Mouse (Mus musculus) CH12.LX (cell line): ENCODE data around the gene Cfap206. TPM values are rescaled to one million over a fixed set of nuclear protein-coding genes. Genes with fewer than 3 reads are reported as not detected.

Source experiments
- DNase-seq: peaks from one replicate; pipeline ENCODE4 v3.0.0-alpha.2; 2013; ENCODE audit errors: extremely low read depth
- H3K27ac ChIP-seq: 2 replicates; pipeline ENCODE4 v1.5.1; 2012; ENCODE audit warnings: low read depth, mild to moderate bottlenecking, control low read depth, moderate library complexity; ENCODE audit not compliant: insufficient read depth
- H3K27me3 ChIP-seq: replicated peaks from 2 replicates; pipeline ENCODE3; 2012; ENCODE audit warnings: inconsistent platforms
- H3K36me3 ChIP-seq, 2 experiments: replicated peaks in 1 of 2; 2 replicates each; pipeline versions ENCODE3 to v1.6.1; 2012; ENCODE audit warnings: inconsistent platforms in 1 of 2, low read length in 1 of 2, mild to moderate bottlenecking in 1 of 2, mixed read lengths in 1 of 2, moderate library complexity in 1 of 2; ENCODE audit not compliant: control insufficient read depth in 1 of 2, insufficient read depth in 1 of 2
- H3K4me1 ChIP-seq, 2 experiments: 2 replicates each; pipeline ENCODE4 v1.6.1; 2012; ENCODE audit warnings: inconsistent platforms in 1 of 2, moderate library complexity in 1 of 2; ENCODE audit not compliant: insufficient read depth in 2 of 2, control insufficient read depth in 1 of 2
- H3K4me2 ChIP-seq: 2 replicates; pipeline ENCODE4 v1.6.1; 2012; ENCODE audit warnings: low read depth, mild to moderate bottlenecking, control low read depth; ENCODE audit not compliant: poor library complexity, insufficient read depth, severe bottlenecking
- H3K4me3 ChIP-seq, 3 experiments: fragments of 150-350 bp in 1 of 3; sonication (generic) in 1 of 3; replicated peaks in 1 of 3; 2 replicates each; pipeline versions ENCODE3 to v1.5.1; 2011 to 2012; ENCODE audit warnings: low read depth in 2 of 3, low read length in 2 of 3, mild to moderate bottlenecking in 2 of 3, moderate library complexity in 2 of 3, control low read depth in 1 of 3, improper control_type of control experiment in 1 of 3, inconsistent platforms in 1 of 3, mixed read lengths in 1 of 3; ENCODE audit not compliant: poor library complexity in 1 of 3
- H3K79me2 ChIP-seq: replicated peaks from 2 replicates; pipeline ENCODE4 v1.6.1; 2012; ENCODE audit warnings: mild to moderate bottlenecking, moderate library complexity; ENCODE audit not compliant: control insufficient read depth, poor library complexity, insufficient read depth, severe bottlenecking; ENCODE audit errors: extremely low read depth
- H3K9ac ChIP-seq: 2 replicates; pipeline ENCODE4 v1.6.1; 2012; ENCODE audit warnings: low read depth, mild to moderate bottlenecking, control low read depth, moderate library complexity; ENCODE audit not compliant: insufficient read depth
- H3K9me3 ChIP-seq: replicated peaks from 2 replicates; pipeline ENCODE3; 2012; ENCODE audit warnings: low read length, inconsistent platforms, mixed read lengths
- CHD1 ChIP-seq: IDR thresholded peaks from 2 replicates; pipeline ENCODE4 v1.6.1; 2012; ENCODE audit warnings: low read depth, low read length, improper control_type of control experiment, inconsistent platforms
- CHD2 ChIP-seq: IDR thresholded peaks from 2 replicates; pipeline ENCODE4 v1.6.1; 2011; ENCODE audit warnings: low read length, improper control_type of control experiment
- CTCF ChIP-seq, 2 experiments: IDR thresholded peaks in 1 of 2; conservative IDR thresholded peaks in 1 of 2; 2 replicates each; pipeline ENCODE4 v1.5.1; 2011 to 2012; ENCODE audit warnings: low read depth in 2 of 2, low read length in 2 of 2, improper control_type of control experiment in 1 of 2, inconsistent platforms in 1 of 2, mild to moderate bottlenecking in 1 of 2, moderate library complexity in 1 of 2
- ETS1 ChIP-seq: conservative IDR thresholded peaks from 2 replicates; pipeline ENCODE4 v1.6.1; 2012; ENCODE audit warnings: low read depth, mild to moderate bottlenecking, inconsistent platforms, low read length, improper control_type of control experiment, moderate library complexity
- MAFK ChIP-seq: IDR thresholded peaks from 2 replicates; pipeline ENCODE4 v1.6.1; 2011; ENCODE audit warnings: low read length, improper control_type of control experiment; ENCODE audit not compliant: insufficient replicate concordance
- MAX ChIP-seq: IDR thresholded peaks from 2 replicates; pipeline ENCODE4 v1.6.1; 2011; ENCODE audit warnings: low read length, improper control_type of control experiment
- MAZ ChIP-seq: IDR thresholded peaks from 2 replicates; pipeline ENCODE4 v1.6.1; 2012; ENCODE audit warnings: low read depth, mild to moderate bottlenecking, inconsistent platforms, low read length, improper control_type of control experiment, moderate library complexity
- MYC ChIP-seq: IDR thresholded peaks from 2 replicates; pipeline ENCODE4 v1.6.1; 2011; ENCODE audit warnings: low read depth, mild to moderate bottlenecking, improper control_type of control experiment, low read length
- POLR2AphosphoS2 ChIP-seq: IDR thresholded peaks from 2 replicates; pipeline ENCODE4 v1.6.1; 2011; ENCODE audit warnings: low read depth, low read length, improper control_type of control experiment
- TBP ChIP-seq: conservative IDR thresholded peaks from 2 replicates; pipeline ENCODE4 v1.6.1; 2011; ENCODE audit warnings: low read depth, low read length, improper control_type of control experiment
- USF1 ChIP-seq: IDR thresholded peaks from 2 replicates; pipeline ENCODE4 v1.6.1; 2014; ENCODE audit warnings: low read depth, mild to moderate bottlenecking, inconsistent platforms, low read length, improper control_type of control experiment
- dilution Hi-C: fragments of 300-500 bp; cut with MboI; formaldehyde crosslinking; loops from 2 replicates; pipeline ENCODE4 v1.14.3; 2020; ENCODE audit warnings: low sequenced_read_pairs; ENCODE audit not compliant: extremely low pct_unique_long_range_greater_than_20kb, extremely low pct_ligation_motif_present
- in situ Hi-C: fragments of 300-500 bp; cut with MboI; formaldehyde crosslinking; loops from 3 replicates; pipeline ENCODE4 v1.14.3; 2019; ENCODE audit warnings: low sequenced_read_pairs, low pct_ligation_motif_present, low pct_unique_long_range_greater_than_20kb, mixed read lengths
- polyA plus RNA-seq: library from polyadenylated mRNA; unstranded; fragments of >175 nt; gene quantifications from 2 replicates; pipeline ENCODE4 v1.2.1, GENCODE M21; 2012; ENCODE audit warnings: low read depth; ENCODE audit not compliant: insufficient read length
- total RNA-seq, 2 experiments: library from RNA; depleted of rRNA; stranded (reverse); fragments of 300-350 nt in 1 of 2; fragments of >200 nt in 1 of 2; gene quantifications; 2 replicates each; pipeline ENCODE4 v1.2.3; 2012 to 2014

The Cfap206 gene
- total and polyA plus RNA-seq, 3 experiments, result not detected

- TF ChIP-seq TBP, result peak; percentile 76; the same call in 1 of the 2 replicates
- TF ChIP-seq MAZ, result no peak
- in situ Hi-C loops, result no loop called here
- DNase-seq, result no peak
- Histone ChIP-seq H3K27ac (no peak overlapping the region), H3K36me3 (no peaks in the 10 kb centered on the region), H3K79me2 (no peaks in the 10 kb centered on the region), H3K4me2 (no peak overlapping the region), H3K4me1 (no peaks in the 10 kb centered on the region), H3K4me3 (no peak overlapping the region), H3K9me3 (peaks cover 9% of the 10 kb centered on the region), H3K27me3 (no peaks in the 10 kb centered on the region), H3K9ac (no peak overlapping the region)
- dilution Hi-C loops, result no loop called here
Measured at GRCm38 (mm10) chr4:34715062-34715461, 14.9 kb downstream of the Cfap206 start.

DNA sequence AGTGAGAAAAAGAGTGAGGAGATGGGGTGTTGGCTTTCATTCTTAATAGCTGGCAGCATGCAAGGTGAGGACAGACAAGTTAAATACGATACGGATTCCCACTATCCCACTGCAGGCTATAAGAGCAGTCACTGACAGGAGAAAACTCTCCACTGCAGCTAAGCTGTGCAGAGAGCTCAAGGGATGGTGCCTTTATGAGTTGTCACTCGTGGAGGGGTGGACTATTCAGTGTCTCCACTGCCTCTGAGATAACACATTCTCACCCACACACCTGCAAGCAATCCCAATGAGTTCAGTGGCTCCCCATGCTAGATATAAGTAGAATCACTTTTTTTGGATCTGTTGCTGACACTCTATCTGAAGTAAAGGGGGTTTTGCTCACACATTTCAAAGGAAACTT is 21.9 kb downstream of the Cfap206 start:
- dilution Hi-C loops (no loop called here), in situ Hi-C loops (no loop called here)
- Histone ChIP-seq H3K4me3 (no peak overlapping the region), H3K9ac (no peak overlapping the region), H3K79me2 (no peaks in the 10 kb centered on the region), H3K36me3 (no peaks in the 10 kb centered on the region), H3K27me3 (no peaks in the 10 kb centered on the region), H3K4me2 (no peak overlapping the region), H3K27ac (no peak overlapping the region), H3K9me3 (peaks cover 3% of the 10 kb centered on the region), H3K4me1 (no peaks in the 10 kb centered on the region)
- TF ChIP-seq MAFK (no peak), ETS1 (no peak), POLR2AphosphoS2 (no peak), USF1 (no peak), MYC (no peak)
- DNase-seq, result no peak

DNA sequence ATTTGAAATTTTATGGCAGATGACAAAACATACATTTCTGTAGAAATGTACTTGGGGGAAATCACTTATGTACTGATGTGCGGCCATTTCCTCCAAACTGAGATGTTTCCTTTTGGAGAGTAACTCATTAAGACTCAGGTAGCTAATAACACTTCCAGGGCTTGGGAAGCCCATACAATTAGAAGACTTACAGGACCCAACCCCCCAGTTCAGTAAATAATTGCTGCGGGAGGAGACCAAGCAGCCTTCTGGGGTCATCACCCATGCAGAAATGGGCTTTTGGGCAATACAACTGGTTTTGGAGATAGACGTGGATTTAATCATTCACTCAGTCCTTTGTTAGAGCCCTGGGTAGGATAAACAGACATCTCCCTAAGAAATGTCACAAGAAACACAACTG is 22.8 kb downstream of the Cfap206 start:
- dilution Hi-C loops (no loop called here), in situ Hi-C loops (no loop called here)
- Histone ChIP-seq H3K9ac (no peak overlapping the region), H3K79me2 (no peaks in the 10 kb centered on the region), H3K27me3 (no peaks in the 10 kb centered on the region), H3K4me3 (no peak overlapping the region), H3K27ac (no peak overlapping the region), H3K9me3 (peaks cover 3% of the 10 kb centered on the region), H3K4me1 (no peaks in the 10 kb centered on the region), H3K4me2 (no peak overlapping the region), H3K36me3 (no peaks in the 10 kb centered on the region)
- DNase-seq, result no peak
- no peak for TF ChIP-seq MAX
- TF ChIP-seq CTCF (conservative IDR thresholded peaks at IDR 0.05 in 1 of 2, IDR thresholded peaks at IDR 0.05 in 1 of 2; ENCODE audit: low read depth in 2 of 2, low read length in 2 of 2), result no peak
- TF ChIP-seq CHD1, result no peak
- TF ChIP-seq CHD2, result no peak
